Mouse (Mus musculus): ENCODE results near the gene Magi2.

The Magi2 gene

DNA sequence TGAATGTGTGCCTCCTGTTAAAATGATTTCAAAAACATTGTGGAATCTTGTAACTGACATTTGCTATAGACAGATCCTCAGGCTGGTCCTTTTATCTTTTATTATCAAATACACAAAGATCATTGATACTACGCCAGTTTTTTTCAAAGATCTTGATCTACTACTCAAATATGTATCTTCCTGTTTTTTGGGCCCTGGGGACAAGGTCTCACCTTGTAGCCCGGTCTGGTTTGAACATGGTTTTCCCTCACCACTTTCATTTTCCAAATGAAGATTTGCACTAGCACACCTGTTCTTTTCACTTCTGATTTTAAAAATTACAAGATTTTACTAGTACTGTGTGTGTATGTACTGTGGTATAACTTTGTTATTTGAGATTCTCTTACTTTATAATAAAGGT, 745.9 kb downstream of the Magi2 start:
- DNase-seq, result no peak

DNA sequence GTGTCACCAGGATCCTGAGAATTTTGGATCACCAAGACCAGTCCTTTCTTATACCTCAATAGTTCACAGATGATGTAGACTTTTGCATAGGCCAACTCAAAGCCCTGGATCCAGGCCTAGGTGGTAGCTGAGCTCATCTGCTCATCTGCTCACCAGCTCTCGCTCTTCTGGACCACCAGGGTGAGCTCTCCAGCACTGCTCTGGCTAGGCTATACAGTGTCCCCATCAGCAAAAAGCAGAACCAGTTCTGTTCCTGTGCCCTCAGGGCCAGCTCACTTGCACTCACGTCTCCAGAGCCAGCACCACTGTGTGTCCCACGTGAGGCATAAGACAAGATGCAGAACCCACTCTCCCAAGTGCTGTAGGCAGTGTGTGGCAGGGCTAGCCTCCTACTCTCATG, 747.0 kb downstream of the Magi2 start:
- DNase-seq, result no peak

DNA sequence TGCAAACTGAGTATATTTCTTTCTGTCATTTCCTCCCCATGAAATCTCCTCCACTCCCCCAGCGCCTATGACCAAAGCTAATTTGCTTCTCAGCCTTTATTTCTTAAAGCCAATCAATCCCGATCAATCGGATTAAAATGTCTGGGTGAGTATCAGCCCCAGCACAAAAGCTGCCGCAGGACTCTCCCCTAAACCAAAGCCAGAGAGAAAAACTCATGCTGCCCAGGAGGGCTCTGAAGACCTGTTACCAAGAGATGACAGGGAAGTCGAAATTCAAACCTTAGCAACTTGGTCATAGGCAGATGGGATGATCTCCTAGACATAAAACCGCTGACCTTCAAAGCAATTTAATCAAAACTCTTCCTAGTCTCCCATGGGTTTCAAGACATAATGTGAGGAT, 754.7 kb downstream of the Magi2 start:
- DNase-seq, result no peak

DNA sequence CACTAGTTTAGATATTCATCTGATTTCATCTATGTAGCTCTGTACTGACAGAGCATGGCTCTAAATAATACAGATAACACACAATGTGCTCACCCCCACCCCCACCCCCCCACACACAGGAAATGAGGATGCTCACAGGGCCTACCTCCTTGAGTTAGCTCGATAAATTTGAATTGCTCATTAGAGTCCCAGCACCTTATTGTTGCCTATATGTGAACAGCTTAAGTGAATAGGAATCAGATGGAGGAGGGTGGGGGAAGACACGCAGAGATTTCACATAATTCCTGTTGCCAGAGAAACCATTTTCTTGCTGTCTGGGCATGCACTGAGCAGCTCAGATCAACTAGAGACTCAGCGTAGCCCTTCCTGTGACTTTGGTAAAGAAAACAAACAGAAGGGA, 755.2 kb downstream of the Magi2 start:
- no peak for DNase-seq

DNA sequence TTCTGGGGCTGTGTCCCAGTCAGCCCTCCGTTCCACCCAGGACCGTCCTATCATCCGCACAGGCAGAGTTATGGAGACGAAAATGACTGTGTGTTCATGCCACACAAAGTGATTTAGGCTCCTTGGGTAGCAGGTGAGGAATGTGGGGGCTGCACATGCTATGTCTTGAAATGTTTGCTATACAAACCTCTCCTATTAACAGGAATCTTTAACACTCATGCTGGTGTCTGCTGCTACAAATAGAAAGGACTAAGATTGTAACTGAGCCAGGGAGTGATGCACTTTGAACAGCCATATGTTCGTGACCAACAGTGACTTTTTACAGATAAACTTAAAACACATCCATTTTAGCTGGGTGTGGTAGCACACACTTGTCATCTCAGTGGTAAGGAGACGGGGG, 772.6 kb downstream of the Magi2 start:
- no peak for DNase-seq

DNA sequence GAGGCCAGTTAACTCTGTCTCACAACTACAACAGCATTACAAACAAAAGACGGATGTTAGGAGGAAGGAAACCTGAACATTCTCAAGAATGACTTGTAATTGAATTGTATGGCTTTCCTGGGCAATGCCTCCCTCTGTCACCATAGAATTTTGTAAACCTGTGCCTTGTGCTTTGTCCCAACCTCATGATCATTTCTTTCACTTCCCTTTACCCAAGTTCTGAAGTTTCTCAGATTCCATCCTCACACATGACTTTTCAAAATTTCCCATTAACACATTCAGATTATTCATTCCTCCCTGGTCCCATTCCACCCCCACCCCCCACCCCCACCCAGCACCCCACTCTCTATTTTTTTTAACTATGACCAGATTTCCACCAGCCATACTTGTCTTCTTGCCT, 773.1 kb downstream of the Magi2 start:
- DNase-seq, result no peak

DNA sequence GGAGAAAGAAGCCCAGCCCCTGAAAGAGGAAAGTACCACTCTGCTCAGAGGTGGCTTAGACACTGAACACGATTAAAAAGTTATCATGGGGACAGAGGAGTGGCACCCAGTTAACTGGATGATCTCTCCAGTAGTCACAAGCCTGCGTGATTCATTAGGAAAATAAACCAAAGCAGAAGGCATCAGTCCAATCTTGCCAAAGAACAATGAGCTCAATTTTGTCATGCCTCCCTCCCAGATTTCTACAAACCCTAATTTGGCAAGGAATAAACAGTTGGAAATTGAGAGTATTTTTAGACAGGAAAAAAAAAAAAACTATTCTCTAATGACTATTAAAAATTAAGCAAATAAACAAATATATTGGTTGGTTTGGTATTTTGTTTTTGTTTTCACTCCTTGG, 779.8 kb downstream of the Magi2 start:
- DNase-seq, result no peak

DNA sequence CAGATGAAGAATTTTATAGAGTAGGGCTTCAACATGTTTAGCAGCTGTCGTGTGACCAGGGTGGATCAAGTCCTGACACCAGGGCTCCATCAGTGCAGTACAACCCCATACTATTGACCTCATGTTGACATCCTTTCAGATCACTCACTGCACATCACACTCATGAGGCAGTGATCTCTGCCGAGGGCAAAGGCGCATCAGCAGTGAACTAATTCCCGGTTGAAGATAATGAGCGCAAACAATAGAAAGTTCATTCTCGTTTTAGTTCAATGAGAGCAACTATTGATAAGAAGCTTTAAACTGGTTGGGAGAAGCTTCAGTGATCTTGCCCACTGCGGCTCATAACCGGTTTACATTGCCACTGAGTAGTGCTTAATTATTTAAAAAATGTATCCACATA, 780.4 kb downstream of the Magi2 start:
- DNase-seq, result no peak

DNA sequence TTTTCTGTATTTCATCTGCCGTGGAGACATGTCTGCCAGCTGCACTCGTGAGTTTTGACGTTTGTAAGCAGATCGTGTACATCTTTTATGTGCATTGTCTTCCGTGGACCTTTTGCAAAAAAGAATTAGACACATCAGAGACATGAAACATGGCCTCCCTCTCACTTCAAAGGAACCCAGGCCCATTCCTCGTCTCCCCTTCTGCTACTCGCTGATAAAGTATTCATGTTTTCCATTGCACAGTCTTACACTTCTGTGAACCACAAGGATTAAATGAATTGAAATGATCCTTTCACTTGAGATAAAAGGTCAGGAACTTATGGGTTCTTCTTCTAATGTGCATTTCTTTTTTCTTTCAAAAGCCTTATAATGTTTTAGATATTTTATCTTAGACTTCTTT, 783.4 kb downstream of the Magi2 start:
- no peak for DNase-seq

DNA sequence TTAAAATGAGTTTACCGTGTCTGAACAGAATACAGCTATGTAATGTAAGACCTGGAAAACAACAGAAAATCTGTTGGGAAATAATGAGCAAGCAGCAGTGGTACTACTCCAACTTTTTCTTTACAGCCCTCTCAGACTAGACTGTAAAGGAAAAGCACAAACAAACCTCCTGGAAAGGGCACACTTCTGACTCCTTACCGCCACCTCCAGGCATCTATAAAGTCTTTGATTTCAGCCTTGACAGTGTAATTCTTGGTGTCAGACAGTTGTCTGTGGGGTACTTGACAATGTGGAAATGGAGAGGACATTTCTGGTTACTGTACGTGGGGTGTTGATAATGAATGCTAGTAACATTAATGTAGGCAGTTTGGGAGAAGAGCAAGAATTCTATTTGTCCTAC, 791.2 kb downstream of the Magi2 start:
- no peak for DNase-seq

DNA sequence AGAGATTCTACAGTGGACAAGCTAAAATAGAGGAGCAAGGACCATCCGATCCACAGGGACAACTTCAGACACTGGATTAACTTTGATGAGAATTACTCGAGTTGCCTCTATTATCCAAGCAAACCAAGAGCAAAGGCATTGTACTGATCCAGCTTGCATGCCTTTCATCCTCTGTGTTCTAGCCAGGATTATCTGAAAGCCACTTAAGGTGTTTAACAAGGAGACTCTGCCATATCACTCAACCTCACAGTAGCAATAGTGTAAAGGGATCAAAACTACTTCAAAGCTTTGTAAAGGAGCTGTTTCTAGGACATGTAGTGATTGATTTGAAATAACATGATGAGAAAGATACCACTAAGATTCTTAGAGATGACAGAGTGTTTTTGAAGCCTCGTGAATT, 819.8 kb downstream of the Magi2 start:
- DNase-seq, result no peak

DNA sequence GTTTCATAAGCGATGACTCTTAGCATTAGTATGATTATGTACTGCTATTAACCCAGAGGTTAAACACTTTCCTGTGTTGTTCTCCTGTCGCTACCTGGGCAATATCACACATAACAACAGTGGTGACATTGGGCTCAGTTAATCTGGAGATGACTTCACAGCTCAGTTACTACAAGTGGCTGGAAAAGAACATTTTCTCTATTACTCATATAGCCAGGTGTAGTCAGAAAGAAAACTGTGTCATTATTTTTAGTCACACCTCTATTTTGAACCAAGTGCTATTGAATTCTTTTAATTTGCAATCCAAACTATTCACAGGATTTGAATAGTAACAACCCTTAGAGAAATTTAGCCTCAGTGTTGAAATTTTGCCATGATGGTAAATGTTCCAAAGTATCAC, 821.5 kb downstream of the Magi2 start:
- DNase-seq, result no peak

DNA sequence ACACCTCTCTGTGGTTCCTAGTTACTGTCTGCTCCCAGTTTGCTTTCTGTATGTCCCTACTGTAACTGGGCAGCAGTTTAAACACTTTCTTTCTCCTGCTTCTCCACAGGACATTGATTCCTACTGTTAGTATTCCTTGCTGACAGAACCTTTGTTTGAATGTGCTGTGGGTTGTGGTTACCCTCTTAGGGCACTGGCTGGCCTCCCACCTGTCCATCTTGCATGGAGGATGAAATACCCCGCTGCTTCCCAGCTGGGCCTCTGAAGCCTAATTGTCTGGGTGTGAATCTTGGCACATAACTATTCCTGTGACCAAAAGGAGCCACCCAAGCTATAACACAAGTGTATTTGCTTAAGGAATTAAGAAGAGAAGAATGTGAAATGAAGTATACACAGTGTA, 823.4 kb downstream of the Magi2 start:
- no peak for DNase-seq

DNA sequence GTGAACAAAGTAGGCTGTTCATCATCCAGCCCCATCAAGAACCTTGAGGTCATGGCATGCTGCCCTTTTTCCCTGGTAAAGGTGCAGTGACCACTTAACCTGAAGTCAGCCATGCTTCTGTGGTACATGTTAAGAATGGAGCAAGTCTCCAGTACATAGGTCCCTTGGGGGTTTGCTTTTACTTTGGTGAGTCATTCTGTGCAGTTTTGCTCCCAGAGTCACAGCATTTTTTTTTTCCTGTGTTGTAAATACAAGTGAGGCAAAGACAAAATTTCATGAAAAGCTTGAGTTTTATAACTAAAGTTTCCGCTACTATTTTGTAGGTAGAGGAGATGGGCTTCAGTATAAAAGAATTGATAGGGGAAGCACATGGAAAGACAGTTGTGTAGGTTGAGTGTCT, 828.2 kb downstream of the Magi2 start:
- no peak for DNase-seq

DNA sequence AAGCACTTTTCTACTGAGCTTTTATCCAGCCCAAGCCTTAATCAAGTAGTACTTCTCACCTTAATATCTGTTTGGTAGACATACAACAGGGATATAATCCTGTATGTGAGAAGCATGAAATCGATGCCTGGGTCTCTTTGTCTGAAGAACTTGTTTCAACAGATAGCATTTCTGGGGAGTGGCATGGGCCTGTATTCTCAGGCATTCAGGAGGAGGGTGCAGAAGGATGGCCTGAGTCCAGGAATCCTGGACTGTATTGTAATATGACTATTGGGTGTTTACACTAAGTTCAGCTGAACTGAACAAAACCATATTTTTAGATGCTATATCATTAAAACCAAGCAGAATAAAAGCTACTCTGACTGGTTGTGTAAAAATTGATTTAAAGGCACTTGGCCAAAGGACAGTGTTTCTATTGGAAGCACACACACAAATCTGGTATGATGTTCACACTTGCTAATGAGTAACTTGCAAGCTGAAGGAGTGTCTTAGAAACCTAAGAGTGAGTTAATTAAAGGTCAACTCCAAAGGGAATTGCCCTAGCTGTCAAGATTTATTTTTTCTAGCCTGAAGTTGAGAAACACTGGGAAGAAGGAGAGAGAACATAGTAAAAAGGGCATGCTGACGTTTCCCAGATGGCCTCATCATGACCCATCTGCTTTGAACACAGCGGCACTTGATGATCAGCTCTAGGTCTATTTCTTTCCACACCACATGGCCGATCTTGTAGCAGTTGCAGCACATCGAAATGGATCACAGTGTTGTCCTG, 829.4 kb downstream of the Magi2 start:
- no peak for DNase-seq

DNA sequence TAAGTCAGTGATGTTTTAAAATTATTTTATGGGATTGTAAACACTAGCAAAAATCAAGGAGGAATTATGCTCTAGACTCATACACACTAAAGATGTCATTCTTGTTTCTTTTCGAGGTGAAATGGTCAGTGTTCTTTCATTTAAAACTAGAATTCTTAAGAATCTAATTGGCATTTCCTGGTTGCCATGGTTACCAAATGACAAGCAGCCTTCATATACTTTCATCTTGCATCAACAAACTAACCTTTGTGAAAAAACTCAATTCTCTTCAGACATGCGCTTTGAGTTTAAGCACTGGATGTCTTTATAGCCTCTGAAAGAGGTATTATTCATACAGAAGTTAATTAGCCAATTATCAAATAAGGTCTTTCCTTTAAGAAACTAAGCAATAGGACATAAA, 830.0 kb downstream of the Magi2 start:
- no peak for DNase-seq

DNA sequence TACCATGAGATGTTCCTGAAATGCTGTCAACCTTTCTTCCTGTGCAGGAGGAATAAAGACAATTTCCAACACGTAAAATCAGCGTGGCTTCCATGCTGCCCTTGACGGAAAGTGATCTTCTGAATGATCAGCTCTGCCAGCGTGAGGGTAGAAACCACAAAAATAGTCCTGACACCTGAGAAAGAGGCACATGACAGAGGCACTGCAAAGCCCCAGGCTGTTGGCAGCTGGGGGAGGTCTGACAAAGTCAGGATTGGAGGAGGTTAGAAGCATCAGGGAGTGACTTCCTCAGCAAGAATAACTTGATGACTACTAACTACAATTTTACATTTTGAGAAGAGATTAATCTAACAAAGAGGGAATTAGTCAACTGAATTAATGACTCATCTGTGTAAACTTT, 835.2 kb downstream of the Magi2 start:
- DNase-seq, result no peak

DNA sequence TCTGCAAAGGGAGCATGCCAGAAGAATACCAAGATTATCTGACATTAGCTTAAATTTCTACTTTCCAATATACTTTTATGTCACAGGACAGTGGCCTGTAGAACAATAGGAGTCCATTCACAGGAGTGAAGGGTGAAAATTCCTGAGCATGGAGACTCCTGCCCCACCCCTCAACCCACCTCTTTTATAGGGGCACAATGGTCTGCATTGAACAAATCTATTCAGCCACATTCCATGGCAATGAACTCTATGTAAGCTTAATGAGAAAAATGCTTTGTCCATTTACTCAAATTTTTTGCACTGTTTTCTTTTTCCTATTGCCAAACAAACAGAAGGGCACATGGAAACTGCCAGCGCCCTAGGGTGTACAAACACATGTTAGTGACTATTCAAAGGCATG, 838.2 kb downstream of the Magi2 start:
- DNase-seq, result no peak

DNA sequence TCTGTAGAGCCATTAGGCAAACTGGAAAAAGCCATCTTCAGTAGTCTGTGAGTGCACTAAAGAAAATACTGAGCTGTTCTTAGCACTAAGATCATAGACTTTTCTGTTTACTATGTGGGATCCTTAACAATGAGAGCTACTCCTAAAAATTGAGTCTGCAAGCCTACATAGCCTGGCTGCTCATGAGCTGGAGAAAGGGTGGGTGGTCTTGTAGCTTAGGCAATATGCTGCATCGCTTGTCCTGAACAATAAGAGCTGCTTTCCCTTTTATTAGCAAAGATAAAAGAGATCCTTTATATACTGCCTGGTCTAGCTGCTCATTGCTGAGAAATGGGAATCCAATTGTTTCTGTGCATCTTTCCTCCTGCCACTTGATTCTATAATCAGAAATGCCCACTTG, 841.7 kb downstream of the Magi2 start:
- DNase-seq, result no peak

DNA sequence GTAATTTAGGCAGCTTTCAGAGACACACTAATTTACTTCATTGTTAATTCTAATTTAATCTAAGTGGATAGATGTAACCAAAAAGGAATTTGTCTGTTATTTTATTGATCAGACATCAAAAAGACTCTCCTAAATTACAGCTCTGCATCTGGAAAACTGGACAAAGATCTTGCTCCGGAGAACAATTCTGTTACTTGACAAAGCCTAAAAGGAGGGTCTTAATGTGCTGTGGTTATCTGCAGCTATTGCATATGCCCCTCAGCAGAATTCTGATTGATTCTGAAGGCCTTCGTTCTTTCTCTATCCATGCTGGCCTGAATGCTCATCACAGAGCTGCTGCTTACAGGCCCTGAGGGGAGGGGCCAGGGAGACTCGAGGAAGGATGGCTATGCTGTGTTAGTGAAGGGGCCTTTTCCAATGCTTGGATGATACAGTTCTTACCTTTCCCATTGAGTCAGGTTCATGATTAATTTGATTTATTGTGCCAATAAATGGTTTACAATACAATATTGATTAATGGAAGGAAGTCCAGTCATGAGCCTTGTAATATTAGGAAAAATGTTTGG, 842.2 kb downstream of the Magi2 start:
- no peak for DNase-seq

DNA sequence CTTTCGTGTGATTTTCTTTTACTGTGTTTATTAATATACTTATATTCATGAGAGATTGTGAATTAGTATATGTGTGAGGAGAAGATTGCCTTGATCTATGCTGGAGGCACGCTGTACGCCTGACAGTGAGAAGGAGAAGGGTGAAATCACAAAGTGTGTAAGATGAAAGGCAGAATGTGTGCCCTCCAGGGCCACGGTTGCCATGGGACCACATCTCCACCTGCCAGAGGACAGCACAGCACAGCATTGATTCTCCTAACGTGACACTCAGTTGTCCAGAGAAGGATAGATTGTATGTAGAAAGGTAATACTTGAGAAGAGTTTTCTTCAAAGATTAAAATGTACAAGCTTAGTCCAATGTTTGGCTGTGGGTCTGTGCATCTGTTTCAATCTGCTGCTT, 847.3 kb downstream of the Magi2 start:
- DNase-seq, result no peak

DNA sequence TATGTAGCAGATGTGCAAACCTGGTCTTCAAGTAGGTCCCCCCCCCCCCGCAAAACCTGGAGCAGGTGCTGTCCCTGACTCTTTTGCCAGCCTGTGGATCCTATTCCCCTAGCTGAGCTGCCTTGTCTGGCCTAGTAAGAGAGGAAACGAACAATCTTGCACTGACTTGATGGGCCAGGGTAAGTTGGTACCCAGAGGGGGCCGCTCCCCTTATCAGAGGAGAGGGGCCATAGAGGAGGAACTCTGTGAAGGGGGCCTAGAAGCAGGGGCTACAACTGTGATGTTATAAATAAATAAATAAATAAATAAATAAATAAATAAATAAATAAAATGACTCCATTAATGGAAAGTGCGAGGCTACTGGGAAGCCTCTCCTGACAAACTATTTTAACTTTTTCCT, 848.0 kb downstream of the Magi2 start:
- no peak for DNase-seq

DNA sequence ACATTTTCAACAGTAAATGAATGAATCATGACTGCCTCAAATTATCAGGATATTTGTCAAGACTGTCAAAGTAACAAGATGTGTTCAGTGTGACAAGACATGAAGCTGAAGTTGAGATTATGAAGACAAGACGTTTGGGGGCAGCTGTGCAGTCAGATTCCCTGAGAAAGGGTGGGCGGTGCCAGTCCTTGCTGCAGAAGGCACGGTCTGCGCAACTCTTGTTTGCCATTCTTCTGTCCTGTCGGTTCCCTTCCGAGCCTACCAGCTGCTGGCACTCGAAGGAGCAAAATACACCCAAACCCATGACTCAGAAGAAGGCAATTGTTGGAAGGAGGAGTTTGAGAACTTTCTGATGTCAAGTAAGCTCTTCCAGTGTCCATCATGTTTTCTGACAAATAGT, 852.1 kb downstream of the Magi2 start:
- DNase-seq, result no peak

DNA sequence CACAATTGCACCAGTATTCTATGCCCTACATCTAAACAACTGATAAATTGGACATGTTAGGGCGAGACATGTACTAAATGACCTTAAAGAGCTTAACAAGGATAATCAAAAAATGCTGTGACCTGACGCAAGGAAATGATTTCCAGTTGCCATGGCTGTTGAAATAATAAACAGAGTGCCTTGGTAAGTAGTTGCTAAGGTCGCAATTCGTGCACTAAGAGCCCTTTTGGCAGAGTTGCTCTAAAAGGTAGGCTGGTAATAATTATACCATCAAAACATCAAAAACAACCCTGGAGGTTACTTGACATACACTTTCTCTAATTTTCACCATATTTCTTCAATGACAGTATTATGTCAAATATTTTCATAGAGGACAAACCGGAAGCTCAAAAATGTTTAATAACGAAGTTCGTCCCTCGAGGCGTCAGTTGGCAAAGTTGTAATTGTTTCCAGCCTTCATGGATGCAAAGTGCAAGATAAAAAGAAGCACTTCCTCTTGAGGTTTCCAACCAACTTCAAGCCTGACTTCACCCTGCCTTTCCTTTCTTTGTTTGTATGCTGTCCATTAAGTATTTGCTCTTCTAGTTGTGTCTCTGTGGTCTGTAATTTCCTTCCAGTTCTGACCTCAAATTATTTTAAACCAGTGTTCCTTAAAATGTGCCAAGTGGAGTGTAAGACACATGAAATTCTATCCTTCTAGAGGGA, 853.9 kb downstream of the Magi2 start:
- DNase-seq, result no peak

DNA sequence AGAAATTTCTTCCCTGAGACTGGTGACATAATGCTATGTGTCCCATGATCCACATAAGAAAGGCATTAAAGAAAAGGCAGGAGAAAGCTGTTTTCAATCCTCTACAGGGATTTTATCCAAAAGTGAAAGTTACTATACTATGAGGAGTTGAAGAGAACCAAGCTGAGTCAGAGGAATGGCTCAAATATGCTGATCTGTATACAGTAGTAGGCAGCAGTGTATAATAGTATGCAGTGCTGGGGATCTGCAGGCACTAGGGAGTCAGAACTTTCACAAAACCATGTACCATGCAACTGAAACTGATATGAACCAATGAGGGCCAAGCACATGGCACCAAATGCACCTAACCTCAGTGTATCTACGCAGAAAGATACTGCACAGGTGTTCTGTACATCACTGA, 855.5 kb downstream of the Magi2 start:
- no peak for DNase-seq
